Comparison of ENCODE assay signal across 8 mouse cellular contexts in genomic region chr9:67041840-67042812, GRCm38 (mm10). TPM values are rescaled to one million over a fixed set of nuclear protein-coding genes. Genes with fewer than 3 reads are reported as not detected.
A peak's percentile ranks its signal among the peaks of the same experiment; 100 is the strongest.
DNase-seq lines count a peak whose midpoint lies in the region; ATAC-seq and TF ChIP-seq lines count a peak whose summit lies in the region.

No protein-coding gene starts in this region.

- intact Hi-C loops in heart, adult 2 months (cut with DNase I), result loop anchor here (2.0 to 5.0 kb wide), 3 partner anchors 67 to 230 kb away; partner anchors contain the start of gene Lactb
- intact Hi-C loops in heart, postnatal 36 days (cut with DNase I), result loop anchor here (10.0 kb wide), 2 partner anchors 247 to 397 kb away; partner anchors contain the start of genes Aph1b and Gm10647

- peaks cover 29% of the 10 kb centered on the region for H3K4me1 ChIP-seq in heart, adult 2 months (ENCODE audit: control insufficient read depth, insufficient read depth, low read length)
- H3K4me1 ChIP-seq in G1E (ENCODE audit: insufficient read depth, low read depth, low read length), result peaks cover 78% of the 10 kb centered on the region
- peaks cover 58% of the 10 kb centered on the region for H3K4me1 ChIP-seq in heart, embryonic 15.5 days (replicated peaks)

- 22% methylated on average over 14 of the region's 14 CpGs for WGBS in heart, adult 2 months
- WGBS in heart, embryonic 15.5 days, result 26% methylated on average over 14 of the region's 14 CpGs
- 53% methylated on average over 14 of the region's 14 CpGs for WGBS in macrophage (ENCODE audit: missing documents)

- H3K4me2 ChIP-seq in heart, embryonic 15.5 days, result peak overlapping the region; percentile 75

- H3K27me3 ChIP-seq in heart, adult 2 months (ENCODE audit: control insufficient read depth, insufficient read depth, low read length), result no peaks in the 10 kb centered on the region
- peaks cover 7% of the 10 kb centered on the region for H3K27me3 ChIP-seq in G1E (ENCODE audit: insufficient read depth, low read length)
- no peaks in the 10 kb centered on the region for H3K27me3 ChIP-seq in heart, embryonic 15.5 days

- peak overlapping the region; percentile 41 for H3K9ac ChIP-seq in heart, adult 2 months (ENCODE audit: low read depth, low read length)
- peak overlapping the region; percentile 50 for H3K9ac ChIP-seq in heart, embryonic 15.5 days

- peak overlapping the region; percentile 77 for H3K27ac ChIP-seq in heart, adult 2 months
- H3K27ac ChIP-seq in heart, embryonic 15.5 days, result peak overlapping the region; percentile 99
- H3K27ac ChIP-seq in macrophage, result peak overlapping the region; percentile 63

- DNase-seq in heart, adult 2 months, result no peak
- no peak for DNase-seq in heart, postnatal 36 days
- no peak for DNase-seq in G1E (ENCODE audit: low spot score)
- DNase-seq in frontal cortex, postnatal 36 days (ENCODE audit: low spot score in 2 of 2), result no peak
- DNase-seq in thymus, postnatal 14 days, result no peak

- H3K79me2 ChIP-seq in heart, adult 2 months (replicated peaks; ENCODE audit: control insufficient read depth, insufficient read depth, low read length), result 0 out of 2 replicates have a peak, but pooled peaks cover 2% of the 10 kb centered on the region
- peaks cover 62% of the 10 kb centered on the region for H3K79me2 ChIP-seq in macrophage (ENCODE audit: inconsistent target)

- TF ChIP-seq CTCF in heart, adult 2 months (IDR thresholded peaks at IDR 0.05), result no peak
- no peak for TF ChIP-seq CTCF in G1E (IDR thresholded peaks at IDR 0.05; ENCODE audit: low read depth, low read length)

- ATAC-seq in G1E (ENCODE audit: extremely low read depth, insufficient number of reproducible peaks, low FRiP score, poor library complexity, severe bottlenecking), result no peak
- no peak for ATAC-seq in heart, embryonic 15.5 days (replicated peaks; ENCODE audit: insufficient number of reproducible peaks, insufficient read depth, low FRiP score, low read depth)
- ATAC-seq in granulocyte monocyte progenitor cell, adult 5-6 weeks (replicated peaks; ENCODE audit: poor library complexity, severe bottlenecking), result no peak

- H3K36me3 ChIP-seq in heart, adult 2 months (ENCODE audit: control insufficient read depth, insufficient read depth, low read length), result peaks cover 59% of the 10 kb centered on the region
- H3K36me3 ChIP-seq in G1E (replicated peaks) (peaks cover 32% of the 10 kb centered on the region), macrophage (ENCODE audit: inconsistent target) (no peaks in the 10 kb centered on the region)
- H3K36me3 ChIP-seq in heart, embryonic 15.5 days, result peaks cover 23% of the 10 kb centered on the region; the same call in 1 of the 2 replicates

- no peaks in the 10 kb centered on the region for H3K9me3 ChIP-seq in G1E (replicated peaks)
- no peaks in the 10 kb centered on the region for H3K9me3 ChIP-seq in heart, embryonic 15.5 days (replicated peaks)

- no peak for TF ChIP-seq POLR2A in heart, adult 2 months (IDR thresholded peaks at IDR 0.05; ENCODE audit: insufficient read depth, low read depth, low read length)

- peak overlapping the region; percentile 86 for H3K4me3 ChIP-seq in heart, adult 2 months
- H3K4me3 ChIP-seq in G1E (ENCODE audit: low read depth, low read length) (peak overlapping the region; percentile 90), macrophage (ENCODE audit: inconsistent target) (peak overlapping the region; percentile 89)
- peak overlapping the region; percentile 61 for H3K4me3 ChIP-seq in heart, embryonic 15.5 days

- TF ChIP-seq EP300 in heart, adult 2 months (IDR thresholded peaks at IDR 0.05; ENCODE audit: insufficient read depth, low read depth, low read length), result no peak

RNA-seq across cellular contexts. Expression of gene Tpm1, which starts 7.1 kb away (rescaled TPM):
- over 10,000 TPM in 1 of 2 experiments, 1,000 to 10,000 TPM in 1; 9,950 to 10,380 TPM for total RNA-seq in heart, adult 2 months (2021)
- 5,659 and 10,700 TPM in 2 replicates for polyA plus RNA-seq in heart, adult 2 months (2012; rRNA removed)
- over 10,000 TPM; 11,452 to 11,878 TPM for total RNA-seq in heart, postnatal 36 days (2021)
- total RNA-seq in G1E (2014; fragmentation: Nextera tagmentation), result 182 and 191 TPM in 2 replicates
- 168 and 171 TPM in 2 replicates for total RNA-seq in G1E (2017)
- polyA plus RNA-seq in G1E (2012), result 69.7 and 98.8 TPM in 2 replicates
- 3,993 and 5,392 TPM in 2 replicates for polyA plus RNA-seq in heart, embryonic 15.5 days (2015; fragmentation: Nextera tagmentation; extraction: Ambion mirVana)
- 100 to 1,000 TPM in 23 of 26 experiments, 10 to 100 TPM in 3; 48.0 to 685 (median 176) TPM for total RNA-seq in macrophage (2018; cell fraction: chromatin; rRNA removed)
- 100 to 1,000 TPM in 1 of 26 experiments, 10 to 100 TPM in 25; 43.6 to 100 (median 67.4) TPM for total RNA-seq in macrophage (2018; cell fraction: cytosol; rRNA removed)
- 100 to 1,000 TPM in 12 of 26 experiments, 10 to 100 TPM in 14; 49.8 to 226 (median 95.4) TPM for total RNA-seq in macrophage (2018; cell fraction: nucleus; rRNA removed)
- polyA plus RNA-seq in macrophage (2018), result 62.6 to 101 TPM (median 96.3 TPM) in 3 replicates
- 25.8 and 42.1 TPM in 2 replicates for total RNA-seq in granulocyte monocyte progenitor cell, adult 5-6 weeks (2014; fragmentation: Nextera tagmentation)
- 54.2 and 57.0 TPM in 2 replicates for total RNA-seq in granulocyte monocyte progenitor cell, adult 5-6 weeks (2017)

Comparison
In these comparisons a context has a peak if more than half of its experiments do, and no peak if none do; other contexts are left out.
1. RNA of gene Tpm1, which starts 7.1 kb away (total RNA-seq): 11,452 to 11,878 TPM in heart, postnatal 36 days and 9,950 to 10,380 TPM in heart, adult 2 months; 168 to 191 TPM in G1E and 25.8 to 57.0 TPM in granulocyte monocyte progenitor cell, adult 5-6 weeks; every median in the first group is over 10 times any median in the second.
2. Peak in every context shown above with its lines, with median percentiles within 50 percentile points of each other: H3K27ac ChIP-seq and H3K4me3 ChIP-seq.